In the genomic region with DNA sequence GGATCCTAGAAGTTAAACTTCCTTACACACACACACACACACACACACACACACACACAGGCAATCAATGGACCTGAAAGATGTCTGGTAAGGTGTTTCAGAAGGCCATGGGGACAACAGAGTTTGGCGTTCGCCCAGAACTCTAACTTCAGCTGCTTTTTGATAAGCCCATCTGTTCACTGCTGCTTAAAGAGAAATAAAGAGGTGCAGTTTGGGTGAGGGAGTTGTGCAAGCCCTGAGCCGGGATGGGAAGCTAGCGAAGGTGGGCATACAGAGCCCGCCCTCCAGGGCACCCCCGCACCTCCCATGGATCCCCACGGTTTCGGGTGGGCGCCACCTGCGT, we compare ENCODE assay signal across 8 mouse cellular contexts. TPM values are rescaled to one million over a fixed set of nuclear protein-coding genes. Genes with fewer than 3 reads are reported as not detected.
DNase-seq lines count a peak whose midpoint lies in the region; ATAC-seq and TF ChIP-seq lines count a peak whose summit lies in the region.

No protein-coding gene starts in this region.

- 0 out of 2 replicates have a peak, but pooled peaks cover 3% of the 10 kb centered on the region for H3K4me1 ChIP-seq in heart, embryonic 11.5 days (ENCODE audit: control insufficient read depth, insufficient read depth, low read length)
- H3K4me1 ChIP-seq in embryonic fibroblast, embryonic 13.5 days (ENCODE audit: control insufficient read depth, insufficient read depth, low read length) = 0 out of 2 replicates have a peak, but pooled peaks cover 3% of the 10 kb centered on the region
- H3K4me1 ChIP-seq in limb, embryonic 12.5 days (replicated peaks) = peaks cover 19% of the 10 kb centered on the region
- no peaks in the 10 kb centered on the region; the same call in none of the 2 replicates for H3K4me1 ChIP-seq in spleen, adult 2 months (ENCODE audit: control insufficient read depth, insufficient read depth, insufficient read length)

- peak overlapping the region; percentile 92 for H3K4me2 ChIP-seq in heart, embryonic 11.5 days
- H3K4me2 ChIP-seq in limb, embryonic 12.5 days = peak overlapping the region; percentile 99

- no peak overlapping the region for H3K27ac ChIP-seq in heart, embryonic 11.5 days (ENCODE audit: low read depth, low read length)
- no peak overlapping the region for H3K27ac ChIP-seq in embryonic fibroblast, embryonic 13.5 days (ENCODE audit: insufficient read depth, low read length)
- no peak overlapping the region for H3K27ac ChIP-seq in limb, embryonic 12.5 days
- H3K27ac ChIP-seq in spleen, adult 2 months (ENCODE audit: insufficient read depth, low read length) = 0 out of 2 replicates have a peak overlapping the region, but pooled peaks have one; percentile 41

- peaks cover 20% of the 10 kb centered on the region for H3K27me3 ChIP-seq in heart, embryonic 11.5 days (ENCODE audit: control insufficient read depth, insufficient read depth, low read length)
- H3K27me3 ChIP-seq in limb, embryonic 12.5 days = peaks cover 68% of the 10 kb centered on the region
- no peaks in the 10 kb centered on the region for H3K27me3 ChIP-seq in spleen, adult 2 months (ENCODE audit: control insufficient read depth, insufficient read depth, low read length)

- no peaks in the 10 kb centered on the region for H3K36me3 ChIP-seq in heart, embryonic 11.5 days (ENCODE audit: control insufficient read depth, insufficient read depth, low read length)
- no peaks in the 10 kb centered on the region for H3K36me3 ChIP-seq in limb, embryonic 12.5 days
- no peaks in the 10 kb centered on the region for H3K36me3 ChIP-seq in spleen, adult 2 months (ENCODE audit: control insufficient read depth, insufficient read depth, low read length)

- no peaks in the 10 kb centered on the region for H3K9me3 ChIP-seq in heart, embryonic 11.5 days (replicated peaks; ENCODE audit: control insufficient read depth, low read length)
- no peaks in the 10 kb centered on the region for H3K9me3 ChIP-seq in limb, embryonic 12.5 days

- TF ChIP-seq POLR2A in embryonic fibroblast, embryonic 13.5 days (IDR thresholded peaks at IDR 0.05; ENCODE audit: low read depth, low read length) = no peak
- no peak for TF ChIP-seq POLR2A in spleen, adult 2 months (IDR thresholded peaks at IDR 0.05; ENCODE audit: low read depth, low read length)

- DNase-seq in heart, adult 18-20 months = no peak
- no peak for DNase-seq in spleen, adult 2 months (ENCODE audit: low read depth in 1 of 2, low spot score in 2 of 2)
- DNase-seq in frontal cortex, postnatal 14 days (ENCODE audit: low spot score in 2 of 2) = no peak

- no peak for TF ChIP-seq CTCF in embryonic fibroblast, embryonic 13.5 days (IDR thresholded peaks at IDR 0.05; ENCODE audit: borderline replicate concordance, insufficient read depth, low read length)
- no peak for TF ChIP-seq CTCF in spleen, adult 2 months (IDR thresholded peaks at IDR 0.05; ENCODE audit: extremely low read depth, insufficient read depth, insufficient read length, insufficient replicate concordance)

- under 1% methylated on average over 10 of the region's 10 CpGs for WGBS in heart, embryonic 11.5 days (ENCODE audit: insufficient replicate concordance)
- 2% methylated on average over 10 of the region's 10 CpGs for WGBS in limb, embryonic 12.5 days
- WGBS in spleen, adult 2 months = 3% methylated on average over 10 of the region's 10 CpGs

- peak overlapping the region; percentile 63 for H3K4me3 ChIP-seq in heart, embryonic 11.5 days (ENCODE audit: low read depth, low read length)
- H3K4me3 ChIP-seq in embryonic fibroblast, embryonic 13.5 days (ENCODE audit: insufficient read depth, low read length) = peak overlapping the region; percentile 62
- peak overlapping the region; percentile 63 for H3K4me3 ChIP-seq in limb, embryonic 12.5 days (replicated peaks)
- peak overlapping the region; percentile 83 for H3K4me3 ChIP-seq in spleen, adult 2 months (ENCODE audit: extremely low read depth, insufficient read depth, insufficient read length)

- peak overlapping the region; percentile 55 for H3K9ac ChIP-seq in heart, embryonic 11.5 days (ENCODE audit: low read depth, low read length)
- H3K9ac ChIP-seq in limb, embryonic 12.5 days (replicated peaks) = peak overlapping the region; percentile 65

- ATAC-seq in heart, embryonic 11.5 days (replicated peaks; ENCODE audit: insufficient number of reproducible peaks, low FRiP score, low TSS enrichment) = no peak
- peak; percentile 8 for ATAC-seq in CD4-positive, CD25-positive, alpha-beta regulatory T cell, adult 4 months
- ATAC-seq in limb, embryonic 12.5 days (ENCODE audit: insufficient number of reproducible peaks, insufficient read depth, low FRiP score, low TSS enrichment, low read depth) = no peak
- ATAC-seq in granulocyte monocyte progenitor cell, adult 5-6 weeks (replicated peaks; ENCODE audit: poor library complexity, severe bottlenecking) = no peak

RNA-seq across cellular contexts. Expression of a gene that starts 0.6 kb away (rescaled TPM):
- polyA plus RNA-seq in heart, embryonic 11.5 days (2014; fragmentation: Nextera tagmentation; extraction: Ambion mirVana) = 1.6 and 1.7 TPM in 2 replicates
- 10 to 100 TPM in 1 of 2 experiments, 1 to 10 TPM in 1; 8.3 to 10.5 TPM for total RNA-seq in heart, adult 18-20 months (2021)
- 1 to 10 TPM; 8.0 to 8.9 TPM for polyA plus RNA-seq in CD4-positive, CD25-positive, alpha-beta regulatory T cell, adult 4 months (2017; shearing (Covaris generic))
- polyA plus RNA-seq in embryonic fibroblast, embryonic 13.5 days (2011; ENCODE audit: insufficient read length, low read depth, missing spikeins) = 9.5 and 11.2 TPM in 2 replicates
- 2.0 and 2.1 TPM in 2 replicates for polyA plus RNA-seq in limb, embryonic 12.5 days (2016; fragmentation: Nextera tagmentation; extraction: Ambion mirVana)
- 2.9 and 3.6 TPM in 2 replicates for polyA plus RNA-seq in spleen, adult 2 months (2012; rRNA removed)
- 42.4 and 42.7 TPM in 2 replicates for total RNA-seq in granulocyte monocyte progenitor cell, adult 5-6 weeks (2014; fragmentation: Nextera tagmentation)
- 34.0 and 38.8 TPM in 2 replicates for total RNA-seq in granulocyte monocyte progenitor cell, adult 5-6 weeks (2017)
